Mouse (Mus musculus) kidney, postnatal 0 days (tissue): ENCODE results near the gene Trpc7. TPM values are rescaled to one million over a fixed set of nuclear protein-coding genes. Genes with fewer than 3 reads are reported as not detected.

Source experiments
- ATAC-seq: fragments of 200-750 bp; cut with Nextera tagmentation; replicated peaks from 2 replicates; pipeline ENCODE4 v1.8.0; 2017; ENCODE audit warnings: low read depth, moderate number of reproducible peaks, moderate TSS enrichment, moderate library complexity; ENCODE audit not compliant: low FRiP score
- DNase-seq: peaks from one replicate; pipeline ENCODE4 v3.0.0-alpha.2; 2016; ENCODE audit warnings: low spot score
- H3K27ac ChIP-seq: fragments of 300-500 bp; sonication (generic); 2 replicates; pipeline ENCODE4 v1.5.1; 2014; ENCODE audit warnings: mild to moderate bottlenecking
- H3K27me3 ChIP-seq: fragments of 300-500 bp; sonication (generic); 2 replicates; pipeline ENCODE4 v1.6.1; 2014; ENCODE audit warnings: low read length, mixed read lengths; ENCODE audit not compliant: insufficient read depth
- H3K36me3 ChIP-seq: fragments of 300-500 bp; sonication (generic); 2 replicates; pipeline ENCODE4 v1.6.1; 2014; ENCODE audit warnings: low read length, mixed read lengths; ENCODE audit not compliant: insufficient read depth
- H3K4me1 ChIP-seq: fragments of 300-500 bp; sonication (generic); replicated peaks from 2 replicates; pipeline ENCODE4 v1.6.1; 2014; ENCODE audit warnings: antibody characterized with exemption, low read length, mixed read lengths; ENCODE audit not compliant: insufficient read depth
- H3K4me2 ChIP-seq: fragments of 300-500 bp; sonication (generic); 2 replicates; pipeline ENCODE4 v1.6.1; 2014; ENCODE audit warnings: mild to moderate bottlenecking, low read length, moderate library complexity, mixed read lengths
- H3K4me3 ChIP-seq: fragments of 300-500 bp; sonication (generic); replicated peaks from 2 replicates; pipeline ENCODE4 v1.5.1; 2014; ENCODE audit warnings: low read depth, low read length
- H3K9ac ChIP-seq: fragments of 300-500 bp; sonication (generic); 2 replicates; pipeline ENCODE4 v1.6.1; 2014; ENCODE audit warnings: low read depth, low read length
- H3K9me3 ChIP-seq: fragments of 300-500 bp; sonication (generic); replicated peaks from 2 replicates; pipeline ENCODE4 v1.6.1; 2016; ENCODE audit warnings: low read length, inconsistent platforms, mixed read lengths
- CTCF ChIP-seq: IDR thresholded peaks from 2 replicates; pipeline ENCODE4 v1.5.1; 2016; ENCODE audit warnings: antibody characterized with exemption, low read depth, mild to moderate bottlenecking, moderate library complexity
- WGBS: fragments of 180-500 bp; shearing (Covaris S2); extraction: QIAGEN DNeasy Blood & Tissue Kit; methylation state at CpG from one replicate; pipeline ENCODE4 v1.1.7; 2014; 5-methylcytosine and 5-hydroxymethylcytosine counted together
- polyA plus RNA-seq: library from polyadenylated mRNA; unstranded; fragments of >200 nt; fragmentation: Nextera tagmentation; extraction: Ambion mirVana; gene quantifications from 2 replicates; pipeline ENCODE4 v1.2.1, GENCODE M21; 2015

Trpc7 gene
- polyA plus RNA-seq, 1 experiment from 2014 or later, result 0.16 TPM

GRCm38 (mm10) chr13:56752474-56753191 lies 143.2 kb downstream of the Trpc7 start:
- Histone ChIP-seq H3K36me3 (no peaks in the 10 kb centered on the region), H3K27me3 (peaks cover 24% of the 10 kb centered on the region), H3K9me3 (no peaks in the 10 kb centered on the region), H3K27ac (no peak overlapping the region), H3K4me3 (peak overlapping the region; percentile 44), H3K4me1 (peaks cover 20% of the 10 kb centered on the region), H3K9ac (peak overlapping the region; percentile 10; the same call in 1 of the 2 replicates), H3K4me2 (peak overlapping the region; percentile 76)
- ATAC-seq (no peak), DNase-seq (no peak)
- TF ChIP-seq CTCF, result no peak
- WGBS, result 3% methylated on average over 40 of the region's 41 CpGs

- Histone ChIP-seq H3K4me1 (peaks cover 24% of the 10 kb centered on the region), H3K27ac (no peak overlapping the region), H3K27me3 (peaks cover 24% of the 10 kb centered on the region), H3K4me2 (no peak overlapping the region), H3K36me3 (no peaks in the 10 kb centered on the region), H3K4me3 (no peak overlapping the region), H3K9me3 (no peaks in the 10 kb centered on the region), H3K9ac (no peak overlapping the region)
- DNase-seq, result no peak
- WGBS, result 60% methylated on average over 5 of the region's 5 CpGs
- no peak for TF ChIP-seq CTCF
- ATAC-seq, result no peak
Observed at GRCm38 (mm10) chr13:56751774-56752173, 144.0 kb downstream of the Trpc7 start.

GRCm38 (mm10) chr13:56749377-56749776 lies 146.4 kb downstream of the Trpc7 start:
- 77% methylated on average over 7 of the region's 7 CpGs for WGBS
- Histone ChIP-seq H3K4me1 (peaks cover 24% of the 10 kb centered on the region), H3K36me3 (no peaks in the 10 kb centered on the region), H3K9ac (no peak overlapping the region), H3K4me3 (no peak overlapping the region), H3K27ac (no peak overlapping the region), H3K9me3 (no peaks in the 10 kb centered on the region), H3K4me2 (no peak overlapping the region), H3K27me3 (peaks cover 24% of the 10 kb centered on the region)
- ATAC-seq (no peak), DNase-seq (no peak)
- no peak for TF ChIP-seq CTCF

GRCm38 (mm10) chr13:56747554-56747953 lies 148.2 kb downstream of the Trpc7 start:
- Histone ChIP-seq H3K9me3 (no peaks in the 10 kb centered on the region), H3K27ac (peak overlapping the region; percentile 6; the same call in 1 of the 2 replicates), H3K4me2 (no peak overlapping the region; the same call in 1 of the 2 replicates), H3K9ac (no peak overlapping the region), H3K4me3 (no peak overlapping the region), H3K36me3 (no peaks in the 10 kb centered on the region), H3K27me3 (peaks cover 7% of the 10 kb centered on the region; the same call in 1 of the 2 replicates), H3K4me1 (peaks cover 14% of the 10 kb centered on the region; the same call in 1 of the 2 replicates)
- TF ChIP-seq CTCF, result no peak
- ATAC-seq (no peak), DNase-seq (no peak)
- 36% methylated on average over 8 of the region's 8 CpGs for WGBS

GRCm38 (mm10) chr13:56746739-56747532 lies 148.9 kb downstream of the Trpc7 start:
- TF ChIP-seq CTCF, result no peak
- Histone ChIP-seq H3K4me3 (no peak overlapping the region), H3K9me3 (no peaks in the 10 kb centered on the region), H3K4me1 (peaks cover 12% of the 10 kb centered on the region; the same call in 1 of the 2 replicates), H3K4me2 (no peak overlapping the region), H3K36me3 (0 out of 2 replicates have a peak, but pooled peaks cover 2% of the 10 kb centered on the region), H3K9ac (no peak overlapping the region), H3K27ac (0 out of 2 replicates have a peak overlapping the region, but pooled peaks have one; percentile 6), H3K27me3 (peaks cover 5% of the 10 kb centered on the region; the same call in 1 of the 2 replicates)
- DNase-seq, result no peak
- no peak for ATAC-seq
- WGBS, result 63% methylated on average over 10 of the region's 10 CpGs

- ATAC-seq (no peak), DNase-seq (no peak)
- Histone ChIP-seq H3K27me3 (no peaks in the 10 kb centered on the region), H3K4me2 (no peak overlapping the region), H3K4me3 (no peak overlapping the region), H3K9me3 (no peaks in the 10 kb centered on the region), H3K27ac (no peak overlapping the region), H3K36me3 (peaks cover 19% of the 10 kb centered on the region), H3K4me1 (peaks cover 2% of the 10 kb centered on the region; the same call in 1 of the 2 replicates), H3K9ac (no peak overlapping the region)
- WGBS, result 77% methylated on average over 6 of the region's 6 CpGs
- no peak for TF ChIP-seq CTCF
Observed at GRCm38 (mm10) chr13:56742325-56742901, 153.4 kb downstream of the Trpc7 start.
